Mouse (Mus musculus): ENCODE data around the gene Proca1.

DNA sequence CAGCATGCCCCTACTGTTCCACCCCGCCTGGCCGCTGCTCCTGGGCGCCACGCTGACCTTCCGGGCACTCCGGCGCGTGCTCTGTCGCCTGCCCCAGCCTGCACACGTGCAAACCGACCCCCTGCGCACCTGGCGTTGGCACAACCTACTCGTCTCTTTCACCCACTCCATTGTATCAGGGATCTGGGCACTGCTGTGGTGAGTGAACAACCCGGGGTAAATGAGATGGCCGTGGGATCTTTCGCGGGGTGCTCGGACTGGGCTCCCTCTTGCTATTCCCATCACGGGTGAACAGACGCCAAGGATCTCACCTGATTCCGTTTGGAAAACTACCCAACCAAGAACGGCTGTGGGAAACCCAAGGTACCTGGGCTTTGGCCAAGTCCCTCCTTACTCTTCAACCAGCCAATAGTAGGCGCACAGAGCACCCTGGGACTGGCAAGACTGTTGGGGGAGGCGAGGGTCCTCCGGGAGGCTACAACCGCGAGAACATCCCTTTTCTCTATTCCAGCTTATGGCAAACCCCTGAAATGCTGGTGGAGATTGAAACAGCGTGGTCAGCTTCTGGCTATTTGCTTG lies 14.2 kb upstream of the Proca1 start:
- no peak for TF ChIP-seq TAL1 (IDR thresholded peaks at IDR 0.05; ENCODE audit: low read length)
- no peak for TF ChIP-seq GATA1 (IDR thresholded peaks at IDR 0.05; ENCODE audit: low read length)

All from erythroblast, embryonic 14.5 days (primary cell).